Mouse (Mus musculus) thymus, adult 18-20 months (tissue): ENCODE measurements at regions not wholly inside any gene's neighbourhood (a gene's known extent, or its start where the extent isn't known, plus 50 kb on each side); places are given as distances from the start of the nearest gene placed in this dataset.

Source experiments
- DNase-seq, 2 experiments: peaks; one replicate each; pipeline ENCODE4 v3.0.0; 2022; ENCODE audit warnings: mixed read lengths in 2 of 2

DNA sequence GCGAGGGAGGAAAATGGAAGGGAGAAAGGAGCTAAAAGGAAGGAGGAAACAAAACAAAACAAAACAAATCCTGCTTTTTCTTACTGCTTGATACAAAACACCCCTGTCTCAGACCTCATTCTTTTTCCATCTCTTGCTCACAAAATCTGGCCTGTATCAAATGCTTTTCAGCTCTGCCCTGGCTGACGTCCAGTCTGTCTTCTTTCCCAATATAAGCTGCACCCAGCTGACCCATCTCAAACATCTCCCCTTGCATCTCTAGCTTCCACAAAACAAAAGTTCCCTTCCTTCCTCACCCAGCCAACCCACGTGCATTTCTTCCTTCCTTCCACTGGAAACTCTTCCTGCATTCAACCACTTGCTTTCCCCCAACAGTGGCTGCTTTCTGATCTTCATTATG lies 183.1 kb upstream of the Usp25 start:
- DNase-seq: no peak

DNA sequence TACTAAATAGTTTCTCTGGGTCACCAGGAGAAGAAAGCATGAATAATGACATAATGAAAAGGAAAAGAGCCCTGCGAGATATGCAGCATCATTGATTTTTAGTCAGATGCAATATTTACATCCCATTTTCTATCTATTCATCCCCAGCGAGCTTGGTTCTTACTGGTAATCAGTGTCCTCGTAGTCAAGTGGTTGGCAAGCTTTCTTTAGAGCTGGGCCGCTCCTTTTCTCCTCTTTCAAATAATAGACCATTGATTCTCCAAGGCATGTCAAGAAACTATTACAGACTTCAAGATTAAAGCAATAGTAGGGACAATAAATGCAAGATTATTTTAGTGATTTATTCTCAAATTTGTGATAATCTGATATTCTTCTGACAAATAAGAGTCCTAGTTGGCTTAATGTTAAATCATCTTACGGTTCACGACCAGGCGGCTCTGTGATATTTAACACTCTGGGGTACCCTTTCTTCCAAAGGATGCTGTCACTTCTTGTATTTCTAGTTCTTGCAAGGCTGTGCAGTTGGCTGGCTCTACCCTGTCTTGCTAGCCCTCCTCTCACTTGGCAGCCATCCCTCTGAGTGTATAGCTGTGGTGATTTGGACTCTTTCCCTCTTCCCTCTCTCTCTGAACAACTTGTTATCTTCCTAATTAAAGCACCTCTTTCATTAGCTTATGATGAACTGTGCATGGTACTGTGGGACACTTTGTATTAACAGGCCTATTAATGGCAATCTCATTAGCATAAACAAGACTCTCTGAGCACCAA lies 185.6 kb upstream of the Usp25 start:
- DNase-seq: no peak

DNA sequence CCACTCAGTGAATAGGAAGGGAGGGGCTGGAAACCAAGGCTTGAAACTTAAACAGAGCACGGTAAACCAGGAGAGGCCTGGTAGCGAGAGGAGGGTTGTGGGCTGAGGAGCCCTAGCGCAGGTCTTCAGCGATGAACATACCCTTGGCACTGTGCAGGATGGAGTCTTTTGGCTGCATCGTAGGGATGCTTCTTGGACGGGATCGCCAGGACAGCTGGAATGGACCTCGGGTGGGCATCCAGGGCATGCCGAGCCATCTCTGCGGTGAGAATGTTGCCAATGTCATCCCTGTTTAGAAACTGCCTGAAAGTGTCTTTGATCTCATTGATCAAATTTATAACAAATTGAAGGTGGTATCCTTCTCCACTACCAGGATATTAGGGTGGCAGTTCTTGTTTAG lies 192.2 kb upstream of the Usp25 start:
- DNase-seq: no peak

DNA sequence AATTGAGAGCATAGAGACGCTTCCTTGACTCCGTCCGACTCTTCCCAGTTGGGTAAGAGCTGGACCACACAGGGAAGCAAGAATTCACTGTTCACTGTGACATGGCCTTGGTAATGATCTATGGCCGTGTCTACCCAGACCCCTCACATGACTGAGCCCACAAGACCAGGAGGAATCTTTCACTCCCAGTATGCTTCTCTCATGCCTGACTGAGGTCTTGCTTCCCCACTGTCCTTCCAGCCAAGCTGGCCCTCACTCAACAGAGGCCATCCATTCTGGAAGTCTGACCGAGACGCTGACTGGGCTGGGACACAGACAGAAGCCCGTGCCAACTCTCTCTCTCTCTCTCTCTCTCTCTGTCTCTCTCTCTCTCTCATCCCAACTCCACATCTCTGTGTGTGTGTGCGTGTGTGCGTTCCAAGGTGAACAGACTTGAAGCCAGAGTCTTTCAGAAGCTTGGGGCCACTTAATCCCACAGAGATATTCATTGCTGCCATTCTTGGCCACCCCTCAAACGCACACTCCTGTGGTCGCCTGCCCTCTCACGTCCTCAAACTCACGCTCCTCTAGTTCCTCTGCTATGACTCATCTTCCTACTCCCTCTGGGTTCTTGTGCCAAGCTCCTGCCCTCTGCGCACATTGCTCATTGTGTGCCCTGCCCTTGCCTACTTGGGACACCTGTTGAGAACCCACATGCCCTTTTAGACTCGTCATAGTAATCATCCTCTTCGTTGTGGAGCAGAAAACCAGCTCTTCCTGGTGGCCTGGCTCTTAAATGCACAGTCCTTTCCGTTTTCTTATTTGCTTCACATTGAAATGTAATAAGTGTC lies 197.2 kb upstream of the Usp25 start:
- no peak for DNase-seq

DNA sequence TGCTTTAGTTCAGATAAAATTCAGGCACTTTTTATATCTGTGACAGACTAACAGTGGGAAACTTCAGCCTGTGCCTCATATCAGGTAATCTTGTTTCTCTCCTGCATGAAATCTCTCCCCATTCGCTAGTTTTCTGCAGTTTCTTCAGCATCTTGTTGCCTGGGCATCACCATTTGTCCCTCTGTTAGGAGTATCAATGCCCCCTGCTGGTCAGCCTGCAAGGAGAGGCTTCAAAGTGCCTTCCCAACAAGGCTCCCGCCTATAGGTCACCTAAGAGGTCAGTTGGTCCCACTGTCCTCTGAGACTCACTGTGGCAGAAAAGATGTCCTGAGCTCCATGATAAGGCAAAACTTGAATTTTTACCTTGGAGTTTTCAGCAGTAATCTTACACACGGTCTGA lies 209.8 kb upstream of the Usp25 start:
- DNase-seq: no peak

DNA sequence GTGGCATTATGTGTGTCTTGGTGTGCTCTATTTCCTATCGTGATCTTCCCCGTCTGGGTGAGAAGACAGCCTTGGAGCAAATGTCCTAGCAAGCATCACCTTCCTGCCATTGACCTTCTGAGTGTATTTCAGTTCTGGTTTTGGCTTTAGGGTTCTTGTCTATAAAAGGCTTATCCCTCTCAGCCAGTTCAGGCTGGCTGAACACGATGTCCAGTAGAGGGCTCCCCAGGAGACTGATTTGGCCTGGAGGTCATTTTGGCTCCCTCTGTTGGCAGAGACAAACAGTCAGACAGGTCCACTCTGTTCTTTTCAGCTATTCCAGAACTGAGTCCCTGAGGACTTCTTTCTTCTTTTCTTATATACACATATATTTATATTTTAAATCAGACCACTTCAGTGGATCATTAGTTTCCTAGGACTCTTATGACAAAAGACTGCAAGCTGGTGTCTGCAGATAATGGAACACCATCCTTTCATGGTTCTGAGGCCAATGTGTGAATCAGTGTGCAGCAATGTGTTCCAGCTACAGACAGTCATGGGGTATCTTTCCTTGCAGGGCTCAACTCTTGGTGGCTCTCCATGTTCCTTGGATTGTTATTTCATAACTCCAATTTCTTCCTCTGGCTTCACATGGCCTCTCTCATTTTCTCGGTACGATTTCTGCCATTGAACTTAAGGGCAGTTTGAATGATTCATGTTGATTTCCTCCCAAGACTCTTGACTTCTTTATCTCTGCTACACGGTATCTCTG lies 226.9 kb upstream of the Usp25 start:
- peak; percentile 18 to 39 for DNase-seq

DNA sequence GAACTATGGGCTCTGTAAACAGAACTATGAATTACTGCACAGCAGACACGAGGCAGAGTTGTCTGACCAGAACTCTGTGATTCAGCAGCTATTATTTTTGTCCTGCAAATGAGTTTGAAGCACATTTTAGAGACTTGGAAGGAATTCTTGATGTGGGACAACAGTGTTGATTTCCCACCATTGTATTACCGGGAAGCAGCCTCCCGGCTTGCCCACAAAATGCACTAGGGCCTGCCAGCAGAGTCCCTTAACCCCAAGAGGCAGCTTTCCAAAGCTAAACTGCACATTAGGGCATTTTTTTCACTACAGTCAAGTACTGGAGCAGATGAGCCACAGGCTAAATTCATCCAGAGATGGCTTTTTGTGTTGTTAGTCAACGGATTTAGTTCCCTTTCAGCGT lies 230.8 kb upstream of the Usp25 start:
- DNase-seq: no peak

DNA sequence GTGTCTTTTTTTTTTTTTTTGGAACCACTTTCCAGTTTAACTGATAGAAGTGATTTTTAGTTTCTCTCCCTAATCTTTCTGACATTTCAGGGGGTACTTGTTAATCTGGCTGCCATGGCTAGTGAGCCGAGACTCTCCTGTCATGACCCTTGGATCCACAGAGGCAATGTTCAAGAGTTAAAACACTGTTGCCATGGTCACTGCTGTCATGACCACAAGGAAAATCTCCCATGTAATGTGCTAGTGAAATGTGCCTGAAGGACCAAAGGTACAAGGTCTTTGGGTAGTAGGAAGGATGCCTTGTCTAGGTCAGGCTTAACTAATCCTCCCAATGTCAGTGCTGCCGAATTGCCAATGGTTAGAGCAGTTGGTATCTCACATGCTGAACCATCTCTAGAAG lies 237.7 kb upstream of the Usp25 start:
- no peak for DNase-seq

DNA sequence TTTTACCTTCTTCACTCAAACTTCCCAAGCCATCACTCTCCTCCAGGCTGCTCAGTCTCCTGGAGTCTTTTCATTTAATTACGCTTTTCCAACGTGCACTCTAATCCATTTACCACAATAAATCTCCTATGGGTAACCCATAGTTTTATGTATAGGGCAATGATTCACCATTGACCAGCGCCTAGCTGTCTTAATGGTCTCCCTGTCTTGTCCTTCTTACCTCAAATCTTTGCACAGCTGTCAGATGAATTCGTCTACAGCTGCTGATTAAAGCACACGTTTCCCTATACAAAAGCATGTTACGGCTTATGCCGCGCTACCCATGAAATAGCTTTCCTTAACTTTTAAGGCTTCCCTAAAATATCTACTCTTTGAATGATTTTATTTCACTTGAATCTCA lies 239.5 kb upstream of the Usp25 start:
- no peak for DNase-seq

DNA sequence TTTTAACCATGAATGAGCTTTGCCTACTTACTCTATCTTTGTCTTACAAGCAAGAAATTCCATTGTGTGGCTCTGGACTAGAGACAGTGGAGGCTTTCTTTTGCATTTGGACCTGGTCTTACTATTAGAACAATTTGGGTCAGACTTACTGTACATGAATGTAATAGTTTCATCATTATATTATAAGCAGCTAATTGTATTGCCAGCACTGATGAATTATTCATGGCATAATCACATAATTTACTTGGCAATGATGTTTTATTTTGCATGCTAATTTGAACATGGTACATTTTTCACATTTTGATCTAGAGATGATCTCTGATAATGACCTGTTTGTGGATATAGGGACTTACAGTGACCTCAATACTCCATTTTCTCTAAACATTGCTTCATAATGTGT lies 240.0 kb upstream of the Usp25 start:
- DNase-seq: no peak

DNA sequence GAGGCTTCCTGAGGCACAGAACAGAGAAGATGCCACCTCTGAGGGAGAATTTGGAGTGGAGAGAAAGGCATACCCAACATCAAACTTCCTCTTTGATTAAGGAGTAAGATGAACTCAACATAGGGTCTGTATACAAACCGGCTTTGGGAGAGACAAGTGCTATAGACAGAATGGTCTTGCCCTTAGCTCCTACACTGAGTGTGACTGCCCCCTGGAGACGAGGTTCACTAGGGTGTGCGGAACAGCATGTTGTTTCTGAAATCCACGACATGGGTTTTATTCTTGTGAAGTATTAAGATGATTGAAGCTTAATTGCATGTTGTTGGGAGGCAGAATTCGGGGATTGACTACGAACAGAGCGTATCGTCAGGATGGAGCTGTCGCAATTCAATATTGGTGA lies 244.9 kb upstream of the Usp25 start:
- DNase-seq: peak; percentile 28 to 48

DNA sequence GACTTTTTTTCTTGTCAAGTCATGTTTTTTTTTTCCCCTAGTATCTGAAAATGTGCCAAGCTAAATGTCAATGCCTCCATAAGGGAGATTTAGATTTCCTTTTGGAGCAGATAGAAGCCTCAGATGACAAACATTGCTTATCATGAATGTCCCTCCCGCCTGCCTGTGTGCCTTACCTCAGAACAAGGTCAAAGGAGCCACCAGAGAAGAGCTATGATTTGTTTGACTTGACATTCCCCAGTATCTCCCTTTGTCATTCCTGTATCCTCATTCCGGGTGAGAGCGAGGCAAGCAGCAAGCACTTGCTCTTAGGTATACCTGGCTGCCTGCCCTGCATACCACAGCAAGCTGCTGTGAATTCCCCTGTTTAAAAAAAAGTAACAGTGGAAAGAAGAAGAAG lies 246.9 kb upstream of the Usp25 start:
- DNase-seq: no peak

DNA sequence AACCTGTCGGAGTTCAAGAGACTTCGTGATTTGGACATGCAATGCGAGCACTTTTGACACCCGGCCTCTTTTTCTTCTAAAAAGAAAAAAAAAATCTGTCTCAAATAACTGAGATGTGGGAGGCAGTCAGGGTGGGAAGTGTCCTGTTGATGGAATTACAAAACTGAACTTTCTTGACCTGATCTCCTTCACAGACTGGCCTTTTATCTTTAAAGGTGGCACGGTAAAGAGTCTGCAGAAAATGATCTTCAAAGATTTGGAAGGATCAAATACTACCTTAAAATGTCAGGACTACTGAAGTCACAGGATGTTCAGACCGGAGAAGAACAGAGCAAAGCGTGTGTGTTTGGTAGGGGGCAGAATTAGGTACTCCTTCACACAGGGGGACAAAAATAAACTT lies 248.0 kb upstream of the Usp25 start:
- DNase-seq: no peak

DNA sequence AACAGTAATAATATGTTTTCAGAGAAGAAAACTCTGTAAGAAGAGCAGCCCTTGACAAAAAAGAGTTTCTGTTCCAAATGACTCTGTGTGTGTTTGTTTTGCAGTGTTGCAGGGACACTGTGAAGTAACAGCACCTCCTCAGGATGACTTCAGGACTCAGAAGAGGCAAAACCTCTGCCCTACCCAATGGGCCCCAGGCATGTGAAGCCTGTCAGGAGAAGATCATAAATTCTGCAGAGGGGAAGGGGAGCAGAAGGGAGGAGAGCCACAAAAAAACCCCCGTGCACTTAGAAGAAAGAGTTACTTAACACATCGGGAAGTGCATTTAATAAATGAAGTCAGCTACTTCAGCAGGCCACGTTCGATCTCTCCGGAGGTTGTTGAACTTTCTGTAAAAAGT lies 248.5 kb upstream of the Usp25 start:
- DNase-seq: no peak

DNA sequence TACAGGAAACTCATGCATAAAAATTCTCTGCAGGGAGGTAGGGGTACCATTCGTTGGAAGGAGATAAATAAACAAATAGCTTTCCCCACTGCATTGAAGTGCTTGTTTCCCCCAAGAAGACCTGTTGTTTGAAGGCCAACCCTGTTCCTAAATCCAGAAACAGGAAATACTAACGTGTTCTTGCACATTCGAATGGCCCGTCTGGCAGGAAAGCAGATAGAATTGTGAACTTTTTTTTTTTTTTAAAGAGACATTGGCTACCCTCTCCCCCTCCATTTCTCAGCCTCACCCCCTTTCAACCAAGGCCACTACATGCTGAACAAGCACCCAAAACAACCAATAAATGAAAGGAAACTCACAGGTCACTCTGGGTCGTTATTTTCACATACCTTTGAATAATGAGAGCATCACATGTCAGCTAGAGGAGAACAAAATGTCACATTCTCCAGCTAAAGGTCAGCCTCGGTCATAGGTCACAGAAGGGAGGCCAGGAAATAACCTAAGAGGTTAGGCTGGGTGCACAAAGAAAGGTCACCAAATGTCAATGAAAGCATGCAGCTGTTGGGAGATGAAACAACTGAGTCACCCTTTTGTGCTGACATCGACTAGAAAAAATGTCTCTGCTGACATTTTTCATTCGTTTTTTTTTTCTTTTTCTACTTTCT lies 250.8 kb upstream of the Usp25 start:
- DNase-seq: no peak

DNA sequence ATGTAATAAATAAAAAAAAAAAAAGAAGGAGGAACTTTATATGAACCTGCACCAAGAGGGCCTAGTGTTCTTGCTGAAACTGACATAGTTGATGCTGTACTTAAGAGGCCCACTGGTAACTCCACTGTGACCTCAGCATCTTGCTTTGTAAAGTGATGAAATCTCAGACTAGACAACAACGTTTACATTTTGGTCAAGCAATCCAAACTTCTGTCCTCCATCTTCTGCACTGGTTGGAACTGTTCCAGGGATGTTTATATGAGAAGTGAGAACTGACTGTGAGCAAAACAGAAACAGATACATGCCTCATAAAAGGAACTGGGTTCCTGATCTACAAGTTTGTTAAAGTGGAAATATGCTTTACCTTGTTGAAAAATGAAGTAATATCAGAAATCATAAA lies 251.7 kb upstream of the Usp25 start:
- DNase-seq: no peak

DNA sequence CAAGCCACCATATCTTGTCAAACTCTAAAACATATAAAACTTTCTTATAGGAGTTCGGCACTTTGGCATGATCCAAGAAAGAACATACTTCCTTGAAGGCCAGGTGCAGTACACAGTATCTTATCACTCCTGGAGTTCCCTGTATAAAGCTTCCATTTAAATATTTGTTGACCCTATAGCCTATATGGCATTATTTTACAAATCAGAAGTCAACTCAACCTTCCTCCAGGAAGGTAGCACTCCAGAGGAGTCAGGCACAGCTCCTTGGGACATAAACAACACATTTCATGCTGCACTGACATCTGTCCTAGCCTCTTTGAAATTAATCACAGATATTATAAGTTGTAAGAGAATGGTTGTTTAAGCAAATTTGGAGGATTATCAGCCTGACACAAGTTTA lies 252.5 kb upstream of the Usp25 start:
- DNase-seq: no peak

DNA sequence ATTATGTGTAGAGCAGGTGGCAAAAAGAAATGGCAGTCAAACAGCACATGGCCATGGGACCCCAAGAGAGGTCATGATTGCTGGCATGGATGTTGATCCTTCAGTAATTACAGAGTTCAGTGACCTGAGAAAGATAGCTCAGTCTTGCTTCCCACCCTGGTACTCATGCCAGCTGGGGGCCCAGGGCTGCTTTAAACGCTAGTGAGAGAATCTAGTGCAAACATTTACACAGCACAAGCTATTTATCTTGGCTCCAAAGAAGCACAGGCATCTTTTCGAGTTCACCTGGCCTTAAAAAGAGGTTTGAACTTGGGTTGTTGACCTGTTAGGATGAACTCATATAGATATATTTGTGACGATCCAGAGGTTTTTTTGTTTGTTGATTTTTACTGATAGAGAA lies 258.6 kb upstream of the Usp25 start:
- no peak for DNase-seq

DNA sequence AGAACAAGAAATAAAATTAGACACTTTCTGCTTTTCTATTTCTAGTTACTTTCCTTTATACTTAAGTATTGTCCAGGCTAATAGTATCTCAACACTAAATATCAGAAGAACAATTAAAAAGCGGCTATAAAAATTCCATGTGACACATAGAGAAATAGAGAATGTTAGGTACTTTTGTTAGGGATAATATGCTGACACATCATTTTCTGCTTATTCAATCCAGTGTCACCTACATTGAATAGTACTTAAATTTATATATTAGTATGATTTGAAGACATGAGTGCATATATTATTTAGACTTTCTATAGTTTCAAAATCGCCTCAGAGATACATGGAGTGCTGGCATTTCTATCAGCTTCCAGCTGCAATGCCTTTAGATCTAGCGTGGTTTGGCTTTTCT lies 267.1 kb upstream of the Usp25 start:
- DNase-seq: no peak

DNA sequence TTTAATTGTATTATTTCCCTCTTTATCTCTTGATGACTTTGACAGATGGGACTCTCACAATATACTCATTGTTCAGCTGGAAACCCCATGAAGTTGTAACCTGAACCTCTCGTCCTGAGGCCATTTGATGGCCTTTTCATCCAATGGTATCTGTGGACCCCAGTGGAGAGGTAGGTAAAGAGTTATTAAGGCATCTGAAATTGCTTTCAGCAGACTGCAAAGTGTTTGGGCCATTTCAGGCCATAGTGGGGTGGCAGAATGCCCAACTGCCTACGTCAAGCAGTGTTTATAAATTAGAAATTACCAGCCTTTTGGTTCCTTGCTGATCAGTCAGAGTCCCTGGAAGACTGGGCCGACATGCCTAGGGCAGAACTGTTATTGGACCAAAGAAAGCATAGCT lies 272.4 kb upstream of the Usp25 start:
- DNase-seq: no peak

DNA sequence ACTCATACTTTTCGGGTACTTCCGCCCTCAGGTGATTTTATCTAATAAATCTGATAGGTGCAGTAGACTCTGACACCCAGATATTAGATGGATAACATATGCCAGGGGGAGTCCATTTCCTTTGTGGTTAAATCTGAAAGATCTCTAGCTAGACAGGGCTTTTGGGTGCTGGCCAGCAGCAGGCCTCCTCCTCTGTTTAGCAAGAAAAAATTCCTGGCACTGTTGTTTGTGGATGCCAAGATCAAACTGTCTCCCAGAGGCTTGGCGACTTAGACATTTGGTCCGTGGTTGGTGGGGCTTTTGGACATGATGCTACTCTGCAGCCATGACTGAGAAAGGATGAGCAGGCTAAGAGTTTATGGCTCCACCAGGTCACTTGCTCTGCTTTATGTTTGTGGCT lies 287.5 kb upstream of the Usp25 start:
- DNase-seq: no peak

DNA sequence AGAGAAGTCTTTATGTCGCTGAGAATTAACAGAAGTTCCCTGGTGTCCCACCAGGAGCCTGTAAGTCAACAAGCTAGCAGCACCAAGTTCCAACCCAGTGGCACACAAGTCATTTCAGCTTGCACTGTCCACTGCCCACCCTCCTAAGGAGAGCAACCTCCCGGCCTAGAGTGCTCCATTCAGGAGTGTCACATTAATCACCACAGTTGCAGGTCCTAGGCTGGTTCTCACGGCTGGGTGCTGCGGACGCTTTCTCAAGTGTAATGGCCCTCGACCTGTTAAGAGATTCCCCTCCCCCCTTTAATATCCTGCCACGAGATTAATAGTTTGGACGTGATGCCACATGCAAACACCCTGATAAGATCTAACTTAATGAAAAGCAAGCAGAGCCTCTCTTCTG lies 288.2 kb upstream of the Usp25 start:
- DNase-seq: no peak

DNA sequence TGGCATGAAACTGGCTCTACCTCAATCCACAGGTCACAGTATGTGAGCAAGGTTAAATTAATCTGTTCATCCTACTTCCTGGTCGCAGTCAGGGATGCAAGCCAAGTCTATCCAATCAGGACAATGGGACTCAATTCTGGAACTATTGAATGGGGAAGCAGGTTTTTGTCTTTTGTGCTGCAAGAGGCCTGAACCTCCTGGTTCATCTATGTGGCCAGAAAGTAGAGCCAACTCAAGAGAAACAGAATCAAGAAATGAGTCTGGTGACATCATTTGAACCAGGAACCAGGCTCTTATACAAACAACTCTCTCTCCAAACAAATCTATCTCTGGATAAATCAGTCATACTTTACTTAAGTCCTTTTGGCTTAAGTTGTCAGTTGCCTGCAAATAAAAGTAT lies 294.7 kb upstream of the Usp25 start:
- DNase-seq: no peak
